Mouse (Mus musculus) C2C12 (cell line): Measurements from ENCODE around the gene Chchd3.

Source experiments
- CTCF ChIP-seq: IDR thresholded peaks from one replicate; pipeline ENCODE4 v1.5.1; 2011; ENCODE audit not compliant: control insufficient read depth, insufficient read depth, insufficient read length
- MAX ChIP-seq: IDR thresholded peaks from one replicate; pipeline ENCODE4 v1.6.1; 2011; ENCODE audit warnings: mild to moderate bottlenecking, control low read depth
- MYOD1 ChIP-seq: IDR thresholded peaks from one replicate; pipeline ENCODE4 v1.6.1; 2011; ENCODE audit warnings: low read depth; ENCODE audit not compliant: control insufficient read depth, insufficient read length
- USF1 ChIP-seq: IDR thresholded peaks from one replicate; pipeline ENCODE4 v1.6.1; 2011; ENCODE audit warnings: low read depth, mild to moderate bottlenecking, control low read depth, moderate library complexity

GRCm38 (mm10) chr6:33004607-33005006, 55.5 kb downstream of the Chchd3 start:
- TF ChIP-seq MYOD1 = no peak
- TF ChIP-seq CTCF = no peak
- TF ChIP-seq MAX = no peak
- no peak for TF ChIP-seq USF1
